Mouse (Mus musculus) heart, adult 2 months (tissue): Measurements from ENCODE around the gene Fam84b. TPM values are rescaled to one million over a fixed set of nuclear protein-coding genes. Genes with fewer than 3 reads are reported as not detected.

ENCODE experiments used
- DNase-seq, 2 experiments: peaks; one replicate each; pipeline ENCODE4 v3.0.0; 2021
- H3K27ac ChIP-seq: fragments of 200-600 bp; 2 replicates; pipeline ENCODE4 v1.8.1; 2022
- H3K27me3 ChIP-seq: fragments of 200-500 bp; 2 replicates; pipeline ENCODE4 v1.6.1; 2012; ENCODE audit warnings: mild to moderate bottlenecking, low read length, inconsistent platforms, mixed read lengths; ENCODE audit not compliant: control insufficient read depth, insufficient read depth
- H3K36me3 ChIP-seq: fragments of 200-500 bp; 2 replicates; pipeline ENCODE4 v1.6.1; 2012; ENCODE audit warnings: low read length, inconsistent platforms; ENCODE audit not compliant: control insufficient read depth, insufficient read depth
- H3K4me1 ChIP-seq: fragments of 200-500 bp; 2 replicates; pipeline ENCODE4 v1.6.1; 2011; ENCODE audit warnings: low read length; ENCODE audit not compliant: control insufficient read depth, insufficient read depth
- H3K4me3 ChIP-seq: fragments of 200-600 bp; 2 replicates; pipeline ENCODE4 v1.8.1; 2022
- H3K79me2 ChIP-seq: fragments of 200-500 bp; replicated peaks from 2 replicates; pipeline ENCODE4 v1.6.1; 2012; ENCODE audit warnings: mild to moderate bottlenecking, inconsistent platforms, low read length, moderate library complexity, mixed read lengths; ENCODE audit not compliant: control insufficient read depth, insufficient read depth
- H3K9ac ChIP-seq: fragments of 200-500 bp; 2 replicates; pipeline ENCODE4 v1.6.1; 2012; ENCODE audit warnings: low read depth, mild to moderate bottlenecking, control low read depth, inconsistent platforms, low read length, mixed read lengths
- CTCF ChIP-seq: fragments of 200-600 bp; IDR thresholded peaks from 2 replicates; pipeline ENCODE4 v1.8.1; 2022; ENCODE audit warnings: antibody characterized with exemption, mild to moderate bottlenecking, moderate library complexity
- EP300 ChIP-seq: fragments of 200-500 bp; IDR thresholded peaks from 2 replicates; pipeline ENCODE4 v1.6.1; 2011; ENCODE audit warnings: low read depth, low read length, control low read depth; ENCODE audit not compliant: insufficient read depth
- POLR2A ChIP-seq: fragments of 200-500 bp; IDR thresholded peaks from 2 replicates; pipeline ENCODE4 v1.6.1; 2011; ENCODE audit warnings: mild to moderate bottlenecking, low read depth, low read length, control low read depth; ENCODE audit not compliant: insufficient read depth
- WGBS: fragments of 180-500 bp; shearing (Covaris S2); methylation state at CpG from one replicate; pipeline ENCODE4 v1.1.7; 2018; 5-methylcytosine and 5-hydroxymethylcytosine counted together
- intact Hi-C: fragments of 180-260 bp; cut with DNase I; formaldehyde crosslinking; loops from one replicate; pipeline ENCODE4 v1.15.1; 2025
- polyA plus RNA-seq: library from polyadenylated mRNA; depleted of rRNA; stranded (reverse); fragments of >200 nt; gene quantifications from 2 replicates; pipeline ENCODE4 v1.2.3, GENCODE M21; 2012
- total RNA-seq, 2 experiments: library from RNA; stranded (reverse); gene quantifications; 2 replicates each; pipeline ENCODE4 v1.2.3; 2021

Fam84b gene
- total and polyA plus RNA-seq, 3 experiments = 3.9 to 6.6 (median 4.7) TPM

DNA sequence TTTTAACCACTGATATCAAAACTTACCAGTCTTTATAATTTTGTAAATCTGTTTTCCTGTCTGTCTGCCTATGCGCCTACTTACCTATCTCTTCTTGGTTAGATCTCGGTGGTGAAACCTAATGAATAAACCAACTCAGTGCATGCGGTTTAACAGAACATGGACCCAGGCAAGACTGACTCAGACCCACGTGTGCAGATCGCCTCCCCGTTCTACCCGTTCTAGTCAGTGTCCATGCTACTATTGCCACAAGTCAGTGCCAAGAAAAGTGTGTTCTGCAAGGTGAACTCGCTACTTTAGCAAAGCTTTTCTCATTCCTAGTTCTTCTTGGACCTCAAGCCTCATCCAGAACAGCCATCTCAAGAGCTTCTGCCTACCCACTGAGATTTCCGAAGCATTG is 15.9 kb downstream of the Fam84b start:
- DNase-seq = no peak
- H3K4me3 ChIP-seq = no peak overlapping the region
- intact Hi-C loops = no loop called here
- no peak overlapping the region for H3K9ac ChIP-seq
- H3K27ac ChIP-seq = no peak overlapping the region
- 89% methylated on average over 9 of the region's 9 CpGs for WGBS
- no peaks in the 10 kb centered on the region for H3K27me3 ChIP-seq
- no peaks in the 10 kb centered on the region for H3K36me3 ChIP-seq
- no peaks in the 10 kb centered on the region for H3K79me2 ChIP-seq
- TF ChIP-seq POLR2A (no peak), CTCF (no peak), EP300 (no peak)
- peaks cover 9% of the 10 kb centered on the region for H3K4me1 ChIP-seq

DNA sequence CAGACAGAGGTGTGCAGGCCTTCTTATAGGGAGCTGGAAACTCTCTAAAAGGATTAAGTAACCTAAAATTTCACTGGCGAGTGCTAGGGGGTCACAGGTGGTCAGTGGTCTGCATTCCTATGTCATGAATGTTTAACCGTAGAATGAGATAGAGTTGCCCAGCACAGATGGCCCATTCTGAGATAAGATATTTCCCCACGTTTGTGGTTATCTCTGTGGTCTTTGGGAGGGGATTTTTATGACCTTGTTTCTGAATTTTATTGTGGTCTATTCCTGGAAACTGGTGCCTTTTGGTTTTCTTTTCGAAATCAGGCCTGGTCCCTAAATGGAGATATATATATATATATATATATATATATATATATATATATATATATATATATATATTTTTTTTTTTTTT is 17.3 kb downstream of the Fam84b start:
- no peak for TF ChIP-seq CTCF
- no peak for TF ChIP-seq POLR2A
- no peak for TF ChIP-seq EP300
- H3K36me3 ChIP-seq = no peaks in the 10 kb centered on the region
- intact Hi-C loops = no loop called here
- H3K4me1 ChIP-seq = peaks cover 9% of the 10 kb centered on the region
- no peaks in the 10 kb centered on the region for H3K27me3 ChIP-seq
- no peak overlapping the region for H3K27ac ChIP-seq
- 78% methylated on average over 4 of the region's 4 CpGs for WGBS
- H3K9ac ChIP-seq = no peak overlapping the region
- no peak for DNase-seq
- no peaks in the 10 kb centered on the region for H3K79me2 ChIP-seq
- no peak overlapping the region for H3K4me3 ChIP-seq

DNA sequence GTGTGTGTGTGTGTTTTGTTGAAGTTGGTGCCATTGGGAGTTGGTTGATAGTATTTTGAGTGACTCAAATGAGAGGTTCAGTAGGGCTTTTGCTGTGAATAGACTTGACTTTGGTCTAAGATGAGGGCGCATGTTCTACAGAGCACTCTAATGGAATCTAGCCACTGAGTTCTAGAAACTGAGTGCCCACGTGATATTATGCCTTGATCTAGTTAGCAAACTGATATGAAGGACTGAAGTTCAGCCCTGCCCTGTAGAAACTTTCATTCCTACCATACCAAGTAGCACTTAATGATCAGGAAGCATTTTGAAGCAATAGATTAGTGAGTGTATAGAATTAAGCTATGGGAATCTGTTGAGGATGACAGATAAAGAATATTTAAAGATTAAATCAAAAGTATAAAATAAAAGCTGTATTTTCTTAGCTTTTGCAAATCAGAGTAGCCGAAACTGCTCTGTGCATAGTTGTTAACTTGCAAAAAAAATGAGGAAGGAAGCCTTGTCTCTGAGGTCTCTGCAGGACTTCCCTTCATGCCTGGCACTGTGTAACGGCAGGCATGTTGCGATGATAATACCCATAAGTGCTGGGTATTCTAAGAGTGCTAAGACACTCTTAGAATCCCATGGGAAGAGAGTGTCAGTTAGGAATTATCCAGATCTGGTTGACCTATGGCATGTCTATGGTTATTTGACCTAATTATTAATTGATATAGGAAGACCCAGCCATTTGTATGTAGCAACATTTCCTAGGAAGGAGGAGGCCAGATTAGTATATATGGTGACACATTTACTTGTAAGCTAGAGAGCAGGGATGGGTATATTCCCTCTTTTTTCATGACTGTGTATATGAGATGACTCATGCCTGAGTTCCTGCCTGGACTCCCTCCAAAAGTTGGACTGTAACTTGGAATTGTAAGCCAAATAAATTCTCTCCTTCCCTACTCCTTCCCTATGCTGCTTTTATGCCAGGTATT is 18.7 kb downstream of the Fam84b start:
- Histone ChIP-seq H3K79me2 (no peaks in the 10 kb centered on the region), H3K4me3 (no peak overlapping the region), H3K27me3 (no peaks in the 10 kb centered on the region), H3K4me1 (peaks cover 6% of the 10 kb centered on the region), H3K27ac (no peak overlapping the region), H3K36me3 (no peaks in the 10 kb centered on the region), H3K9ac (no peak overlapping the region)
- TF ChIP-seq EP300 (no peak), POLR2A (no peak), CTCF (no peak)
- DNase-seq = no peak
- intact Hi-C loops = no loop called here
- WGBS = 72% methylated on average over 5 of the region's 5 CpGs

DNA sequence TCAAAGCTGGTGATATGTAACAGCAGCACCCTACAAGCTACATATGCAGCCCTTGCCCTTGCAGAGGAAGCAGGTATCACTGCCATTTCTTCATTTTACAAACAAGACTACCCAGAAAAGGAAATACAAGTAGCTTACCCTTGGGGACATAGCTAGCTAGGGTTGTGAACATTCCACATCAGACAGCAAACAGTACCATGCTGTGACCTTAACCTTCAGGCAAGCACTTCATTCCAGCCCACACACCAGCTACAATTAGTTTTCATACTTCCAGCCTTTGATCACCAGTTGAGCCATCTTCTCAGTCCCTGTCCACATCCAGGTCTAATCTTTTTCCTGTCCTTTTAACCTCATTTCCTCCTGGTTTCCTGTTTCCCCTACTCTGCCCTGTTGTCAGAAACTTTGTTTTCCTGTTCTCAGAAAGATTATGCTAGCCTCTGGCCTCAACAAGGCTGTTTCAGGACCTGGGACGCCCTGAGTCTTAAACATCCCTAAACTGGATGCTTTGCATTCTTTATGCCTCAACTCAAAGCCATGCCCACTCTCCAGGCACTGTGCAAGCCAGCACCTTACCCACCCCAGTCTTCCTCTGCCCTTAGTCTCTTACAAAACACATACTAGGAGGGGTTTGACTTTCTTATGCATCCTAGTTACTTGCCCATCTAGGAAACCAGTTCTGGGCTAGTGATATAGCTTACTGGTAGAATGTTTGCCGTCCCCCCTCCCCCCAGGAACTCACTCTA is 19.9 kb downstream of the Fam84b start:
- H3K27ac ChIP-seq = 0 out of 2 replicates have a peak overlapping the region, but pooled peaks have one; percentile 4
- no peak for DNase-seq
- no peak overlapping the region for H3K9ac ChIP-seq
- no peak overlapping the region for H3K4me3 ChIP-seq
- H3K27me3 ChIP-seq = no peaks in the 10 kb centered on the region
- peaks cover 3% of the 10 kb centered on the region for H3K4me1 ChIP-seq
- no peaks in the 10 kb centered on the region for H3K36me3 ChIP-seq
- TF ChIP-seq EP300 (no peak), CTCF (no peak), POLR2A (no peak)
- 35% methylated on average over 2 of the region's 2 CpGs for WGBS
- H3K79me2 ChIP-seq = no peaks in the 10 kb centered on the region
- intact Hi-C loops = no loop called here

DNA sequence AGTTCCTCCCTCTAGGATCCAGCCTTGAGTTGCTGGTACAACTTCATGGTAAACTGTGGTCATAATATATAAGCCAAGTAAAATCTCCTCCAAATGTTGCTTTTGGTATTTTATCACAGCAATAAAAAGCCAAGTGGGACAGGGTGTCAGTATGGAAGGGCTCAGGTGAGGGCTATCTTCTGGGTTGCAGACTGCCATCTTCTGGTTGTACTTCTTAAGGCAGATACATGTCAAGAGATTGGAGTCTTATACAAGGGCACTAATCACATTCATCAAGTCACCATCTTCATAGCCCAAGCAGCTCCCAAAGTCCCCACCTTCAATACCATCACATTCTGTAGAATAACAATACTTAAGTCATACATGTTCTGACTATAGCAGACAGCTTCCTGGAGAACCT is 21.0 kb downstream of the Fam84b start:
- intact Hi-C loops = no loop called here
- H3K79me2 ChIP-seq = no peaks in the 10 kb centered on the region
- H3K27me3 ChIP-seq = no peaks in the 10 kb centered on the region
- peaks cover 3% of the 10 kb centered on the region for H3K4me1 ChIP-seq
- H3K36me3 ChIP-seq = no peaks in the 10 kb centered on the region
- DNase-seq = no peak
- H3K4me3 ChIP-seq = no peak overlapping the region
- TF ChIP-seq CTCF = peak; percentile 46
- TF ChIP-seq EP300 = no peak
- H3K9ac ChIP-seq = no peak overlapping the region
- H3K27ac ChIP-seq = no peak overlapping the region
